In genomic region chr17:84327051-84327925, GRCm38 (mm10) we compare ENCODE assay signal across 21 mouse cellular contexts.
DNase-seq lines count a peak whose midpoint lies in the region; ATAC-seq and TF ChIP-seq lines count a peak whose summit lies in the region.
"Had no signal": no experiment of that assay in that cellular context is flagged by ENCODE, and none has a peak within 500 bp of the region (broad histone marks: within the 10 kb centered on the region; RNA-seq: fewer than 3 reads in every experiment).

No protein-coding gene starts in this region.

- in situ Hi-C loops in ES-E14 (cut with MboI; ENCODE audit: low sequenced_read_pairs in 2 of 2, unreplicated experiment in 2 of 2), result no loop called here

- H3K4me2 ChIP-seq in hindbrain, embryonic 11.5 days (replicated peaks; ENCODE audit: low read depth, low read length), result no peak overlapping the region
- no peak overlapping the region for H3K4me2 ChIP-seq in hindbrain, postnatal 0 days (ENCODE audit: low read depth, low read length)
- H3K4me2 ChIP-seq in limb, embryonic 13.5 days (replicated peaks), result no peak overlapping the region
- H3K4me2 ChIP-seq: forebrain, embryonic 15.5 days; hindbrain, embryonic 13.5 days; kidney, embryonic 15.5 days; liver, embryonic 12.5 days; neural tube, embryonic 12.5 days had no signal

- peak; percentile 14 for DNase-seq in hindbrain, embryonic 11.5 days (ENCODE audit: low spot score)
- no peak for DNase-seq in hindbrain, postnatal 0 days (ENCODE audit: low spot score)
- DNase-seq in ES-E14 (ENCODE audit: low read depth, low spot score), result no peak
- peak; percentile 53 for DNase-seq in embryonic facial prominence, embryonic 10.5 days (ENCODE audit: low spot score)
- DNase-seq in layer of hippocampus, adult 8-10 months (ENCODE audit: low spot score in 2 of 2), result no peak
- DNase-seq in c-Kit-positive CD71-positive TER-119-positive erythroid progenitor cells, embryonic 14.5 days (ENCODE audit: low spot score), result no peak
- DNase-seq: adrenal gland, postnatal 36 days; cerebellum, adult 18-20 months; lung, adult 2 months; lung, postnatal 4 days; right cerebral cortex, adult 18-20 months had no signal

- TF ChIP-seq CTCF in hindbrain, postnatal 0 days (IDR thresholded peaks at IDR 0.05; ENCODE audit: low read depth), result no peak

- no peaks in the 10 kb centered on the region for H3K36me3 ChIP-seq in hindbrain, embryonic 11.5 days (ENCODE audit: control insufficient read depth, insufficient read depth, low read length)
- peaks cover 5% of the 10 kb centered on the region; the same call in 1 of the 2 replicates for H3K36me3 ChIP-seq in hindbrain, postnatal 0 days (ENCODE audit: insufficient read depth, low read length)
- peaks cover 7% of the 10 kb centered on the region; the same call in 1 of the 2 replicates for H3K36me3 ChIP-seq in ES-E14 (ENCODE audit: control insufficient read depth, insufficient read depth, low read length, poor library complexity, severe bottlenecking)
- H3K36me3 ChIP-seq in embryonic facial prominence, embryonic 10.5 days (replicated peaks), result peaks cover 16% of the 10 kb centered on the region
- H3K36me3 ChIP-seq in limb, embryonic 13.5 days, result peaks cover 11% of the 10 kb centered on the region; the same call in 1 of the 2 replicates
- H3K36me3 ChIP-seq: forebrain, embryonic 15.5 days; kidney, embryonic 15.5 days; neural tube, embryonic 12.5 days had no signal

- no peak overlapping the region for H3K27ac ChIP-seq in hindbrain, embryonic 11.5 days (ENCODE audit: low read depth, low read length)
- no peak overlapping the region for H3K27ac ChIP-seq in hindbrain, postnatal 0 days
- no peak overlapping the region for H3K27ac ChIP-seq in ES-E14 (ENCODE audit: insufficient read depth, low read depth, low read length, poor library complexity, severe bottlenecking)
- peak overlapping the region; percentile 69 for H3K27ac ChIP-seq in embryonic facial prominence, embryonic 10.5 days (replicated peaks)
- H3K27ac ChIP-seq in limb, embryonic 13.5 days, result peak overlapping the region; percentile 44; the same call in 1 of the 2 replicates
- H3K27ac ChIP-seq: forebrain, embryonic 15.5 days; heart, embryonic 10.5 days; hindbrain, embryonic 13.5 days; kidney, embryonic 15.5 days; midbrain, embryonic 10.5 days; neural tube, embryonic 12.5 days had no signal

- H3K9ac ChIP-seq in hindbrain, embryonic 11.5 days (ENCODE audit: low read depth, low read length), result no peak overlapping the region
- H3K9ac ChIP-seq in hindbrain, postnatal 0 days (replicated peaks; ENCODE audit: low read length), result no peak overlapping the region
- H3K9ac ChIP-seq in ES-E14 (ENCODE audit: insufficient read depth, low read depth, low read length, poor library complexity, severe bottlenecking), result no peak overlapping the region
- H3K9ac ChIP-seq in limb, embryonic 13.5 days, result no peak overlapping the region
- H3K9ac ChIP-seq: forebrain, embryonic 15.5 days; hindbrain, embryonic 13.5 days; kidney, embryonic 15.5 days; liver, embryonic 12.5 days; neural tube, embryonic 12.5 days had no signal

- 74% methylated on average over 12 of the region's 12 CpGs for WGBS in hindbrain, embryonic 11.5 days
- 78% methylated on average over 10 of the region's 12 CpGs for WGBS in hindbrain, postnatal 0 days
- 72% methylated on average over 12 of the region's 12 CpGs for WGBS in embryonic facial prominence, embryonic 10.5 days
- 75% methylated on average over 12 of the region's 12 CpGs for WGBS in limb, embryonic 13.5 days

- H3K27me3 ChIP-seq in hindbrain, embryonic 11.5 days (ENCODE audit: control insufficient read depth, insufficient read depth, low read length), result no peaks in the 10 kb centered on the region
- no peaks in the 10 kb centered on the region for H3K27me3 ChIP-seq in hindbrain, postnatal 0 days (ENCODE audit: insufficient read depth, low read length)
- H3K27me3 ChIP-seq in embryonic facial prominence, embryonic 10.5 days (replicated peaks; ENCODE audit: low read depth, poor library complexity, severe bottlenecking), result no peaks in the 10 kb centered on the region
- no peaks in the 10 kb centered on the region for H3K27me3 ChIP-seq in limb, embryonic 13.5 days
- H3K27me3 ChIP-seq: forebrain, embryonic 15.5 days; hindbrain, embryonic 13.5 days; kidney, embryonic 15.5 days; liver, embryonic 12.5 days; neural tube, embryonic 12.5 days had no signal

- no peak for ATAC-seq in hindbrain, embryonic 11.5 days (ENCODE audit: low FRiP score)
- no peak for ATAC-seq in hindbrain, postnatal 0 days
- ATAC-seq in limb, embryonic 13.5 days (ENCODE audit: low FRiP score, low read depth), result no peak
- no peak for ATAC-seq in inflammation-experienced regulatory T-cells, adult 6 months
- ATAC-seq: forebrain, embryonic 15.5 days; intestine, postnatal 0 days had no signal

- H3K4me1 ChIP-seq in hindbrain, embryonic 11.5 days (replicated peaks; ENCODE audit: control insufficient read depth, insufficient read depth, low read length), result no peaks in the 10 kb centered on the region
- H3K4me1 ChIP-seq in hindbrain, postnatal 0 days (ENCODE audit: insufficient read depth, low read length), result no peaks in the 10 kb centered on the region
- peaks cover 0 to 8% of the 10 kb centered on the region in 2 experiments; a peak in 1 of 4 replicates for H3K4me1 ChIP-seq in ES-E14 (ENCODE audit: control insufficient read depth in 2 of 2, insufficient read depth in 2 of 2, low read length in 2 of 2, poor library complexity in 1 of 2)
- peaks cover 45% of the 10 kb centered on the region for H3K4me1 ChIP-seq in embryonic facial prominence, embryonic 10.5 days
- peaks cover 25% of the 10 kb centered on the region for H3K4me1 ChIP-seq in limb, embryonic 13.5 days
- H3K4me1 ChIP-seq: forebrain, embryonic 15.5 days; midbrain, embryonic 10.5 days had no signal

- H3K9me3 ChIP-seq in hindbrain, embryonic 11.5 days (ENCODE audit: control insufficient read depth, low read length), result no peaks in the 10 kb centered on the region
- H3K9me3 ChIP-seq in hindbrain, postnatal 0 days (ENCODE audit: low read length), result no peaks in the 10 kb centered on the region
- H3K9me3 ChIP-seq in ES-E14 (ENCODE audit: control insufficient read depth, insufficient read depth, low read depth, low read length), result no peaks in the 10 kb centered on the region
- H3K9me3 ChIP-seq in embryonic facial prominence, embryonic 10.5 days, result no peaks in the 10 kb centered on the region
- no peaks in the 10 kb centered on the region for H3K9me3 ChIP-seq in limb, embryonic 13.5 days
- H3K9me3 ChIP-seq: forebrain, embryonic 15.5 days; heart, embryonic 10.5 days; hindbrain, embryonic 13.5 days; kidney, embryonic 15.5 days; liver, embryonic 12.5 days; midbrain, embryonic 10.5 days; neural tube, embryonic 12.5 days had no signal

- no peak overlapping the region for H3K4me3 ChIP-seq in hindbrain, embryonic 11.5 days (ENCODE audit: low read depth, low read length)
- no peak overlapping the region for H3K4me3 ChIP-seq in hindbrain, postnatal 0 days (ENCODE audit: low read length)
- H3K4me3 ChIP-seq in ES-E14 (ENCODE audit: insufficient read depth in 1 of 2, low read depth in 1 of 2, low read length in 2 of 2, poor library complexity in 1 of 2, severe bottlenecking in 1 of 2), result no peak overlapping the region
- H3K4me3 ChIP-seq in embryonic facial prominence, embryonic 10.5 days, result no peak overlapping the region
- H3K4me3 ChIP-seq in limb, embryonic 13.5 days, result no peak overlapping the region
- H3K4me3 ChIP-seq: forebrain, embryonic 15.5 days; heart, embryonic 10.5 days; hindbrain, embryonic 13.5 days; kidney, embryonic 15.5 days; liver, embryonic 12.5 days; midbrain, embryonic 10.5 days; neural tube, embryonic 12.5 days had no signal

TF ChIP-seq in ES-E14, 5 proteins besides CTCF, POLR2A, EP300 and RAD21:
- peak; percentile 66; the same call in 1 of the 2 replicates for TF ChIP-seq ZNF384 (IDR thresholded peaks at IDR 0.05; ENCODE audit: low read depth, low read length)
- TF ChIP-seq MAFK (IDR thresholded peaks at IDR 0.05; ENCODE audit: insufficient read depth, low read depth, low read length), result no peak

Comparison
In these comparisons a context has a peak if more than half of its experiments do, and no peak if none do; other contexts are left out.
1. DNase-seq: peak in hindbrain, embryonic 11.5 days (single experiment) and embryonic facial prominence, embryonic 10.5 days (single experiment); none in hindbrain, postnatal 0 days (single experiment), ES-E14 (single experiment), layer of hippocampus, adult 8-10 months (0 of 2) and c-Kit-positive CD71-positive TER-119-positive erythroid progenitor cells, embryonic 14.5 days (single experiment).
2. H3K27ac ChIP-seq: peak in embryonic facial prominence, embryonic 10.5 days (single experiment) and limb, embryonic 13.5 days (single experiment); none in hindbrain, embryonic 11.5 days (single experiment), hindbrain, postnatal 0 days (single experiment) and ES-E14 (single experiment).